Mouse (Mus musculus): ENCODE data around the gene Vmn1r198. TPM values are rescaled to one million over a fixed set of nuclear protein-coding genes. Genes with fewer than 3 reads are reported as not detected.
"Not testable (repeated sequence)": the region's sequence is repeated elsewhere in the genome, so short reads cannot be mapped to it uniquely, and the experiment has no call there.

The Vmn1r198 gene
- polyA plus RNA-seq (2014; fragmentation: Nextera tagmentation; extraction: Ambion mirVana): not detected in 2 replicates

- H3K27me3 ChIP-seq (ENCODE audit: control insufficient read depth, insufficient read depth, low read length): no peaks in the 10 kb centered on the region
- no peak within 1 kb of the TSS for H3K27ac ChIP-seq (ENCODE audit: low read depth, low read length)
- no peaks in the 10 kb centered on the region for H3K4me1 ChIP-seq (ENCODE audit: control insufficient read depth, insufficient read depth, low read length)
- H3K36me3 ChIP-seq (ENCODE audit: control insufficient read depth, insufficient read depth, low read length): no peaks in the 10 kb centered on the region
- H3K4me2 ChIP-seq (replicated peaks; ENCODE audit: low read depth, low read length): no peak within 1 kb of the TSS
- ATAC-seq (ENCODE audit: low FRiP score, low TSS enrichment): no peak
- H3K9ac ChIP-seq (ENCODE audit: low read depth, low read length): no peak within 1 kb of the TSS
- H3K9me3 ChIP-seq (ENCODE audit: control insufficient read depth, low read length): no peaks in the 10 kb centered on the region
- no peak within 1 kb of the TSS for H3K4me3 ChIP-seq (ENCODE audit: low read length)
- 21% methylated on average over 1 of the region's 1 CpGs for WGBS
Observed at GRCm38 (mm10) chr13:22350064-22350463, at the start of gene Vmn1r198. Gene Vmn1r198, plus strand, starts transcription at chr13:22350364.

- H3K9me3 ChIP-seq (ENCODE audit: control insufficient read depth, low read length); ATAC-seq (ENCODE audit: low FRiP score, low TSS enrichment); H3K4me1 ChIP-seq (ENCODE audit: control insufficient read depth, insufficient read depth, low read length); H3K4me2 ChIP-seq (replicated peaks; ENCODE audit: low read depth, low read length); H3K36me3 ChIP-seq (ENCODE audit: control insufficient read depth, insufficient read depth, low read length); H3K27me3 ChIP-seq (ENCODE audit: control insufficient read depth, insufficient read depth, low read length); H3K27ac ChIP-seq (ENCODE audit: low read depth, low read length); H3K4me3 ChIP-seq (ENCODE audit: low read length); H3K9ac ChIP-seq (ENCODE audit: low read depth, low read length): not testable (repeated sequence)
- 98% methylated on average over 5 of the region's 5 CpGs for WGBS
Observed at GRCm38 (mm10) chr13:22308075-22308474, 42.1 kb upstream of the Vmn1r198 start.

GRCm38 (mm10) chr13:22315361-22315760 lies 34.8 kb upstream of the Vmn1r198 start:
- WGBS: 85% methylated on average over 2 of the region's 2 CpGs
- H3K9ac ChIP-seq (ENCODE audit: low read depth, low read length): no peak overlapping the region
- H3K9me3 ChIP-seq (ENCODE audit: control insufficient read depth, low read length): no peaks in the 10 kb centered on the region
- H3K36me3 ChIP-seq (ENCODE audit: control insufficient read depth, insufficient read depth, low read length): no peaks in the 10 kb centered on the region
- H3K27me3 ChIP-seq (ENCODE audit: control insufficient read depth, insufficient read depth, low read length): no peaks in the 10 kb centered on the region
- ATAC-seq (ENCODE audit: low FRiP score, low TSS enrichment): no peak
- no peak overlapping the region for H3K4me2 ChIP-seq (replicated peaks; ENCODE audit: low read depth, low read length)
- no peak overlapping the region for H3K27ac ChIP-seq (ENCODE audit: low read depth, low read length)
- H3K4me3 ChIP-seq (ENCODE audit: low read length): no peak overlapping the region
- no peaks in the 10 kb centered on the region for H3K4me1 ChIP-seq (ENCODE audit: control insufficient read depth, insufficient read depth, low read length)

- Histone ChIP-seq H3K4me1 (ENCODE audit: control insufficient read depth, insufficient read depth, low read length) (no peaks in the 10 kb centered on the region), H3K9me3 (ENCODE audit: control insufficient read depth, low read length) (no peaks in the 10 kb centered on the region), H3K9ac (ENCODE audit: low read depth, low read length) (no peak overlapping the region), H3K36me3 (ENCODE audit: control insufficient read depth, insufficient read depth, low read length) (no peaks in the 10 kb centered on the region), H3K27me3 (ENCODE audit: control insufficient read depth, insufficient read depth, low read length) (no peaks in the 10 kb centered on the region), H3K4me2 (replicated peaks; ENCODE audit: low read depth, low read length) (no peak overlapping the region), H3K4me3 (ENCODE audit: low read length) (no peak overlapping the region), H3K27ac (ENCODE audit: low read depth, low read length) (no peak overlapping the region)
- ATAC-seq (ENCODE audit: low FRiP score, low TSS enrichment): no peak
- 85% methylated on average over 2 of the region's 2 CpGs for WGBS
Observed at GRCm38 (mm10) chr13:22317366-22317765, 32.8 kb upstream of the Vmn1r198 start.

GRCm38 (mm10) chr13:22320091-22320490 lies 30.1 kb upstream of the Vmn1r198 start:
- ATAC-seq (ENCODE audit: low FRiP score, low TSS enrichment): no peak
- Histone ChIP-seq H3K4me2 (replicated peaks; ENCODE audit: low read depth, low read length) (no peak overlapping the region), H3K36me3 (ENCODE audit: control insufficient read depth, insufficient read depth, low read length) (no peaks in the 10 kb centered on the region), H3K9ac (ENCODE audit: low read depth, low read length) (no peak overlapping the region), H3K27ac (ENCODE audit: low read depth, low read length) (no peak overlapping the region), H3K4me3 (ENCODE audit: low read length) (no peak overlapping the region), H3K9me3 (ENCODE audit: control insufficient read depth, low read length) (no peaks in the 10 kb centered on the region), H3K4me1 (ENCODE audit: control insufficient read depth, insufficient read depth, low read length) (no peaks in the 10 kb centered on the region), H3K27me3 (ENCODE audit: control insufficient read depth, insufficient read depth, low read length) (no peaks in the 10 kb centered on the region)

GRCm38 (mm10) chr13:22324289-22324688 lies 25.9 kb upstream of the Vmn1r198 start, which contains the start of gene Vmn1r197:
Gene Vmn1r197, plus strand, starts transcription at chr13:22324589.
- Histone ChIP-seq H3K9me3 (ENCODE audit: control insufficient read depth, low read length) (no peaks in the 10 kb centered on the region), H3K27ac (ENCODE audit: low read depth, low read length) (no peak within 1 kb of the TSS), H3K9ac (ENCODE audit: low read depth, low read length) (no peak within 1 kb of the TSS), H3K36me3 (ENCODE audit: control insufficient read depth, insufficient read depth, low read length) (no peaks in the 10 kb centered on the region), H3K4me2 (replicated peaks; ENCODE audit: low read depth, low read length) (no peak within 1 kb of the TSS), H3K4me3 (ENCODE audit: low read length) (no peak within 1 kb of the TSS), H3K27me3 (ENCODE audit: control insufficient read depth, insufficient read depth, low read length) (no peaks in the 10 kb centered on the region), H3K4me1 (ENCODE audit: control insufficient read depth, insufficient read depth, low read length) (no peaks in the 10 kb centered on the region)
- no peak for ATAC-seq (ENCODE audit: low FRiP score, low TSS enrichment)

- Histone ChIP-seq H3K36me3 (ENCODE audit: control insufficient read depth, insufficient read depth, low read length) (no peaks in the 10 kb centered on the region), H3K4me3 (ENCODE audit: low read length) (no peak overlapping the region), H3K27ac (ENCODE audit: low read depth, low read length) (no peak overlapping the region), H3K4me2 (replicated peaks; ENCODE audit: low read depth, low read length) (no peak overlapping the region), H3K27me3 (ENCODE audit: control insufficient read depth, insufficient read depth, low read length) (no peaks in the 10 kb centered on the region), H3K4me1 (ENCODE audit: control insufficient read depth, insufficient read depth, low read length) (no peaks in the 10 kb centered on the region), H3K9ac (ENCODE audit: low read depth, low read length) (no peak overlapping the region), H3K9me3 (ENCODE audit: control insufficient read depth, low read length) (no peaks in the 10 kb centered on the region)
- ATAC-seq (ENCODE audit: low FRiP score, low TSS enrichment): no peak
- 63% methylated on average over 2 of the region's 2 CpGs for WGBS
Observed at GRCm38 (mm10) chr13:22333269-22333668, 16.9 kb upstream of the Vmn1r198 start.

- no peak overlapping the region for H3K9ac ChIP-seq (ENCODE audit: low read depth, low read length)
- WGBS: 83% methylated on average over 1 of the region's 1 CpGs
- H3K4me2 ChIP-seq (replicated peaks; ENCODE audit: low read depth, low read length): no peak overlapping the region
Observed at GRCm38 (mm10) chr13:22335565-22335964, 14.6 kb upstream of the Vmn1r198 start.

GRCm38 (mm10) chr13:22350813-22351212 lies 649 bp downstream of the Vmn1r198 start:
- 61% methylated on average over 1 of the region's 1 CpGs for WGBS
- Histone ChIP-seq H3K9me3 (ENCODE audit: control insufficient read depth, low read length) (no peaks in the 10 kb centered on the region), H3K4me1 (ENCODE audit: control insufficient read depth, insufficient read depth, low read length) (no peaks in the 10 kb centered on the region), H3K4me3 (ENCODE audit: low read length) (no peak overlapping the region), H3K9ac (ENCODE audit: low read depth, low read length) (no peak overlapping the region), H3K27ac (ENCODE audit: low read depth, low read length) (no peak overlapping the region), H3K27me3 (ENCODE audit: control insufficient read depth, insufficient read depth, low read length) (no peaks in the 10 kb centered on the region), H3K4me2 (replicated peaks; ENCODE audit: low read depth, low read length) (no peak overlapping the region), H3K36me3 (ENCODE audit: control insufficient read depth, insufficient read depth, low read length) (no peaks in the 10 kb centered on the region)
- no peak for ATAC-seq (ENCODE audit: low FRiP score, low TSS enrichment)

More at GRCm38 (mm10) chr13:22335565-22335964, 14.6 kb upstream of the Vmn1r198 start:
- H3K4me3 ChIP-seq (ENCODE audit: low read length): no peak overlapping the region
- H3K36me3 ChIP-seq (ENCODE audit: control insufficient read depth, insufficient read depth, low read length): no peaks in the 10 kb centered on the region
- no peaks in the 10 kb centered on the region for H3K27me3 ChIP-seq (ENCODE audit: control insufficient read depth, insufficient read depth, low read length)
- H3K27ac ChIP-seq (ENCODE audit: low read depth, low read length): no peak overlapping the region
- no peak for ATAC-seq (ENCODE audit: low FRiP score, low TSS enrichment)
- no peaks in the 10 kb centered on the region for H3K4me1 ChIP-seq (ENCODE audit: control insufficient read depth, insufficient read depth, low read length)
- no peaks in the 10 kb centered on the region for H3K9me3 ChIP-seq (ENCODE audit: control insufficient read depth, low read length)
